Comparison of ENCODE assay signal across 10 mouse cellular contexts in the genomic region with DNA sequence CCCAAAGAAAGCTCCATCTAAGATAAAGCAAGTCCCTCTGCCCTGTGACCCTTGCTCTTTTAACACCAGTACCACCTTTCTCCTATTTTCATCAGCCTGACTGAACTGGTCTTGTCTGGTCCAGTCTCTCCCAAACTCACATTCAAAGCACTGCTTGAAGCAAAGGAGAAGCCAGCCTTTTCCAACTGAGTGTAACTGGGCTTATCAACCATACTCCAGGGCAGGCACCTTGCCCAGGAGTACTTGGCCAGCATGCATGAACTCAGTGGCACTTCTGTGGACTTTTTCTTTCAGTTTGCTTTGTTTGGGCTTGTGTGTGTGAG. TPM values are rescaled to one million over a fixed set of nuclear protein-coding genes. Genes with fewer than 3 reads are reported as not detected.
DNase-seq lines count a peak whose midpoint lies in the region; ATAC-seq and TF ChIP-seq lines count a peak whose summit lies in the region.
"Had no signal": no experiment of that assay in that cellular context is flagged by ENCODE, and none has a peak within 500 bp of the region (broad histone marks: within the 10 kb centered on the region; RNA-seq: fewer than 3 reads in every experiment).

No protein-coding gene starts in this region.

- DNase-seq in ovary, postnatal 36 days (ENCODE audit: low spot score): peak; percentile 14
- no peak for DNase-seq in ovary, adult 18-20 months (ENCODE audit: low spot score)
- DNase-seq in brain, embryonic 14.5 days (ENCODE audit: low read depth): peak; percentile 29
- peak; percentile 41 for DNase-seq in kidney, postnatal 14 days
- peak; percentile 86 for DNase-seq in yolk sac, embryonic 10.5 days (ENCODE audit: low spot score)
- DNase-seq in forebrain, embryonic 14.5 days (ENCODE audit: low spot score): no peak
- DNase-seq: cerebellum, adult 11 months; spleen, adult 18-20 months had no signal

- no peak overlapping the region for H3K4me2 ChIP-seq in forebrain, embryonic 14.5 days (ENCODE audit: low read length)
- H3K4me2 ChIP-seq in intestine, postnatal 0 days (replicated peaks; ENCODE audit: low read depth): no peak overlapping the region

- no peak for TF ChIP-seq POLR2A in brain, embryonic 14.5 days (IDR thresholded peaks at IDR 0.05; ENCODE audit: borderline replicate concordance, extremely low read depth, insufficient read depth, insufficient read length, poor library complexity, severe bottlenecking)

- H3K4me3 ChIP-seq in forebrain, embryonic 14.5 days (ENCODE audit: low read depth, low read length): no peak overlapping the region
- H3K4me3 ChIP-seq in intestine, postnatal 0 days (ENCODE audit: low read depth, low read length): no peak overlapping the region

- H3K27ac ChIP-seq in forebrain, embryonic 14.5 days (ENCODE audit: low read depth, low read length): no peak overlapping the region
- no peak overlapping the region for H3K27ac ChIP-seq in intestine, postnatal 0 days (ENCODE audit: low read depth, low read length)
- H3K27ac ChIP-seq: hindbrain, postnatal 0 days had no signal

- H3K9ac ChIP-seq in forebrain, embryonic 14.5 days (ENCODE audit: low read length): no peak overlapping the region
- H3K9ac ChIP-seq in intestine, postnatal 0 days (ENCODE audit: low read depth, low read length): no peak overlapping the region

- no peak for ATAC-seq in forebrain, embryonic 14.5 days
- ATAC-seq in intestine, postnatal 0 days: no peak
- ATAC-seq: hindbrain, postnatal 0 days had no signal

- no peaks in the 10 kb centered on the region for H3K27me3 ChIP-seq in forebrain, embryonic 14.5 days (replicated peaks; ENCODE audit: control insufficient read depth, insufficient read depth, low read length)
- no peaks in the 10 kb centered on the region for H3K27me3 ChIP-seq in intestine, postnatal 0 days (replicated peaks; ENCODE audit: control insufficient read depth, insufficient read depth, low read length)

- H3K36me3 ChIP-seq in forebrain, embryonic 14.5 days (ENCODE audit: control insufficient read depth, insufficient read depth, low read length): no peaks in the 10 kb centered on the region
- no peaks in the 10 kb centered on the region for H3K36me3 ChIP-seq in intestine, postnatal 0 days (ENCODE audit: control insufficient read depth, insufficient read depth)

- 0 out of 2 replicates have a peak, but pooled peaks cover 2% of the 10 kb centered on the region for H3K4me1 ChIP-seq in forebrain, embryonic 14.5 days (ENCODE audit: control insufficient read depth, insufficient read depth, low read length)
- H3K4me1 ChIP-seq in intestine, postnatal 0 days (replicated peaks; ENCODE audit: control insufficient read depth, insufficient read depth, low read length): peaks cover 8% of the 10 kb centered on the region; the same call in 1 of the 2 replicates

- TF ChIP-seq CTCF in brain, embryonic 14.5 days (IDR thresholded peaks at IDR 0.05; ENCODE audit: borderline replicate concordance, extremely low read depth, insufficient read depth, insufficient read length): no peak
- TF ChIP-seq CTCF in intestine, postnatal 0 days (IDR thresholded peaks at IDR 0.05; ENCODE audit: low read depth): no peak

- no peaks in the 10 kb centered on the region for H3K9me3 ChIP-seq in forebrain, embryonic 14.5 days (replicated peaks; ENCODE audit: control insufficient read depth, low read length)
- H3K9me3 ChIP-seq in intestine, postnatal 0 days (ENCODE audit: control insufficient read depth): no peaks in the 10 kb centered on the region

RNA-seq across cellular contexts. Expression of a gene that starts 1.6 kb away (rescaled TPM):
- polyA plus RNA-seq in brain, embryonic 14.5 days (2012; rRNA removed): 0.57 and 0.86 TPM in 2 replicates
- polyA plus RNA-seq in forebrain, embryonic 14.5 days (2014; fragmentation: Nextera tagmentation; extraction: Ambion mirVana): 0.41 and 0.78 TPM in 2 replicates
- polyA plus RNA-seq in intestine, postnatal 0 days (2015; fragmentation: Nextera tagmentation; extraction: Ambion mirVana): 2.2 and 2.9 TPM in 2 replicates

Comparison
In these comparisons a context has a peak if more than half of its experiments do, and no peak if none do; other contexts are left out.
1. DNase-seq: peak in ovary, postnatal 36 days (single experiment), brain, embryonic 14.5 days (single experiment), kidney, postnatal 14 days (single experiment) and yolk sac, embryonic 10.5 days (single experiment); none in ovary, adult 18-20 months (single experiment) and forebrain, embryonic 14.5 days (single experiment).